Mouse (Mus musculus): ENCODE measurements at regions not wholly inside any gene's neighbourhood (a gene's known extent, or its start where the extent isn't known, plus 50 kb on each side); places are given as distances from the start of the nearest gene placed in this dataset.

GRCm38 (mm10) chr14:47992851-47993250 is 127.8 kb upstream of the Peli2 start:
- no peak for DNase-seq (ENCODE audit: low spot score)

DNA sequence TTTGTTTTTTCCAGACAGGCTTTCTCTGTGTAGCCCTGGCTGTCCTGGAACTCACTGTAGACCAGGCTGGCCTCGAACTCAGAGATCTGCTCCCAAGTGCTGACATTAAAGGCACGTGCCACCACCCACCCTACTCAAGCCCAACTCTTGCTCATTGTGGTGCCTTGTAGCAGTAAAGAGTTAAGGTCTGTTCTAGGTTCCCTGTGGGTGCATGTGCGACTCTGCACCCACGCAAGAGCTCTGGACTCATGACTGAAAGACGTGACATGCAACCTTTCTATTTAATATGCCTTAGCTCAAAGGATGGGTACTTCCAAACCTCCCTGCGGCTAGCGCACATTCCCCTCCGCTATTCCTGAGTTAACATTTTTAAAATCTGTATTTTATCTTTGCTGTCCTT is 121.7 kb upstream of the Peli2 start:
- DNase-seq (ENCODE audit: low spot score): no peak

- no peak for DNase-seq (ENCODE audit: low spot score)
These were observed 115.3 kb upstream of the Peli2 start for GRCm38 (mm10) chr14:48005092-48005928.

- no peak for DNase-seq (ENCODE audit: low spot score)
These were observed 114.7 kb upstream of the Peli2 start for GRCm38 (mm10) chr14:48005929-48006309.

- no peak for DNase-seq (ENCODE audit: low spot score)
These were observed 108.0 kb upstream of the Peli2 start for GRCm38 (mm10) chr14:48012361-48013215.

DNA sequence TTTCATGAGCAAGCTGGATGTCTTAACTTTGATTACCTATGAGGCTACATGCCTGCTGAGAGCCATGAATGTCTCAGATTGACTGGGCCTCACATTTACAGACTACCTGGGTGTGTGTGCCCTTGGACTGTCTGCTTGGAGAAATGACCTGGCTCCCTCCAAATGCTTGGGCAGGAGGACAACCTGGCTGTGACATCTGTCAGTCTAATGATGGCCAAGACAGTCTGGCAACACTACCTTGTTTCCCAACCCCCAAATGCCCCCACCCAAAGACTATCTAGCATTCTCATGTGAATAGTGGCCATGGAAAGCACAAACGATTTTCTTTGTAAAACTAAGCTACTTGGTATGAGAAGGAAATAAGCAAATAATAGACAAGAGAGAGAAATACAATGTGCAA is 107.2 kb upstream of the Peli2 start:
- no peak for DNase-seq (ENCODE audit: low spot score)

GRCm38 (mm10) chr14:48014776-48015175 is 105.8 kb upstream of the Peli2 start:
- DNase-seq (ENCODE audit: low spot score): no peak

- no peak for DNase-seq (ENCODE audit: low spot score)
These were observed 102.7 kb upstream of the Peli2 start for GRCm38 (mm10) chr14:48017971-48018370.

DNA sequence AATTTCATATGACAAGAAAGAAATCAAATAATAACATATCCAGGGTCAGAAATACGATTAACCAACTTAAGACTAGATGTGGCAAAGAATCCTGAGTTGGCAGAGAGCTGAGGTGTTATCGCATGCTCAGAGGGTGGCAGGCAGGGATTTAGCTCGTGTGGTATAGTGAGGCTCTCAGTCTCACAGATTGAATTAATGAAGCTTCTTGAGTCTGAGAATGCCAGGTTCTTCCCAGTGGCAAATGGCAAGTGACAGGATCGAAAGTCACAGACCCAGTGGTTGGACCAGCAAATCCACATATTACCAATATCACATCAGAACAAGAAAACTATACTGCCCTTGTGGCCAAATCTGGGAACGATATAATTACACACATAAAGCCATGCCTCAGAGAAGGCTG is 101.3 kb upstream of the Peli2 start:
- no peak for DNase-seq (ENCODE audit: low spot score)

GRCm38 (mm10) chr14:48022271-48022670 is 98.4 kb upstream of the Peli2 start:
- DNase-seq (ENCODE audit: low spot score): no peak

GRCm38 (mm10) chr14:48024051-48024693 is 96.5 kb upstream of the Peli2 start:
- no peak for DNase-seq (ENCODE audit: low spot score)

GRCm38 (mm10) chr14:48039286-48039790 is 81.3 kb upstream of the Peli2 start:
- DNase-seq (ENCODE audit: low spot score): no peak

GRCm38 (mm10) chr14:48046094-48046493 is 74.5 kb upstream of the Peli2 start:
- no peak for DNase-seq (ENCODE audit: low spot score)

DNA sequence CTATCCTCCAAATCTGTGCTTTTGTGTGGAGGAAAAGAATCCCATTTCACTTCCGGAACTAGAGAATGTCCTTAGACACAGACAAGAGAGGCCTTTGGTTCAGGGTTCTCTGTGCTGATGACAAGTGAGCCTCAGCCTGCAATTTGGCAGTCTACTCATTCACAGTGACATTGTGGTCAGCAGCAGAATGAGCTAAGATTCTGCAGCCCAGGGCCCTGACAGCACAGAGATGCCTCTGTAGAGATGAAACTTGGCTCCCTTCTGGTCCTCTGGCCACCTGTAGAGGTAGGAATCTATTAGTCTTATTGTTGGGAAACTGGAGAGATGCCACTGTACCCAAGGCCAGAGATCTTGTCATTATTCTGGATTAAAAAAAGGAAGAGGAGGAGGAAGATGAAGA is 73.8 kb upstream of the Peli2 start:
- DNase-seq (ENCODE audit: low spot score): no peak

GRCm38 (mm10) chr14:48049698-48050459 is 70.7 kb upstream of the Peli2 start:
- no peak for DNase-seq (ENCODE audit: low spot score)

DNA sequence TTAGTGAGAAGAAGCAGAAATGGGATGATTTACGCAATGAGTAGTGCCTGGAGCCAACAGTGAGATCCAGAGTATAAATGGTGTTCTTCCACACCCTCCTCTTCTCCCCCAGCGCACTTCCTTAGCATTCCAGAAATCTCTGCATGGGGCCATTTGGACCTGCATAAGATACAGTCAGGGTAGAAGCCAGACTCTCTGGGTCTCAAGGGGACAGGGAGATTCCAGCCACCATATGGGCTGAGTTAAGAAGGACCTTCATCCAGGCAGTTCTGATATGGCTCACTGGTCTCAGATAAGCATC is 70.2 kb upstream of the Peli2 start:
- DNase-seq (ENCODE audit: low spot score): no peak

- DNase-seq (ENCODE audit: low spot score): no peak
These were observed 68.7 kb upstream of the Peli2 start for GRCm38 (mm10) chr14:48051971-48052370.

- DNase-seq (ENCODE audit: low spot score): no peak
These were observed 68.2 kb upstream of the Peli2 start for GRCm38 (mm10) chr14:48052405-48052804.

GRCm38 (mm10) chr14:48053151-48053550 is 67.5 kb upstream of the Peli2 start:
- no peak for DNase-seq (ENCODE audit: low spot score)

- DNase-seq (ENCODE audit: low spot score): no peak
These were observed 65.9 kb upstream of the Peli2 start for GRCm38 (mm10) chr14:48054719-48055118.

GRCm38 (mm10) chr14:48055861-48056260 is 64.8 kb upstream of the Peli2 start:
- DNase-seq (ENCODE audit: low spot score): no peak
